Mouse (Mus musculus): Measurements from ENCODE around the gene Oas3.
"Not testable (repeated sequence)": the region's sequence is repeated elsewhere in the genome, so short reads cannot be mapped to it uniquely, and the experiment has no call there.

Oas3 gene

GRCm38 (mm10) chr5:120777478-120777877 lies at the start of gene Oas3:
Gene Oas3, minus strand, starts transcription at chr5:120777661.
- DNase-seq (ENCODE audit: low spot score): no peak

- DNase-seq (ENCODE audit: low spot score): no peak
These were observed 41.5 kb upstream of the Oas3 start for GRCm38 (mm10) chr5:120818999-120819398.

GRCm38 (mm10) chr5:120815949-120816348 lies 38.5 kb upstream of the Oas3 start:
- DNase-seq (ENCODE audit: low spot score): no peak

- DNase-seq (ENCODE audit: low spot score): no peak
These were observed 35.6 kb upstream of the Oas3 start for GRCm38 (mm10) chr5:120813023-120813422.

GRCm38 (mm10) chr5:120811951-120812819 lies 34.7 kb upstream of the Oas3 start, which contains the start of gene Oas1c:
Gene Oas1c, minus strand, starts transcription at chr5:120812514.
- DNase-seq (ENCODE audit: low spot score): peak; percentile 79

GRCm38 (mm10) chr5:120809171-120809570 lies 31.7 kb upstream of the Oas3 start:
- no peak for DNase-seq (ENCODE audit: low spot score)

- peak; percentile 26 for DNase-seq (ENCODE audit: low spot score)
These were observed 29.0 kb upstream of the Oas3 start for GRCm38 (mm10) chr5:120806458-120806857.

- no peak for DNase-seq (ENCODE audit: low spot score)
These were observed 26.1 kb upstream of the Oas3 start for GRCm38 (mm10) chr5:120803596-120803995.

GRCm38 (mm10) chr5:120798943-120799342 lies 21.5 kb upstream of the Oas3 start:
- not testable (repeated sequence) for DNase-seq (ENCODE audit: low spot score)

- not testable (repeated sequence) for DNase-seq (ENCODE audit: low spot score)
These were observed 20.7 kb upstream of the Oas3 start for GRCm38 (mm10) chr5:120798147-120798546.

GRCm38 (mm10) chr5:120795480-120796034 lies 18.1 kb upstream of the Oas3 start, which contains the start of gene Oas1e:
Gene Oas1e, minus strand, starts transcription at chr5:120795530.
- DNase-seq (ENCODE audit: low spot score): not testable (repeated sequence)

GRCm38 (mm10) chr5:120793043-120793442 lies 15.6 kb upstream of the Oas3 start:
- DNase-seq (ENCODE audit: low spot score): peak; percentile 14

- no peak for DNase-seq (ENCODE audit: low spot score)
These were observed 9.6 kb upstream of the Oas3 start for GRCm38 (mm10) chr5:120787042-120787441.

- DNase-seq (ENCODE audit: low spot score): no peak
These were observed 5.0 kb upstream of the Oas3 start for GRCm38 (mm10) chr5:120782446-120782845.

GRCm38 (mm10) chr5:120781646-120782045 lies 4.2 kb upstream of the Oas3 start:
- DNase-seq (ENCODE audit: low spot score): no peak

GRCm38 (mm10) chr5:120779922-120780321 lies 2.5 kb upstream of the Oas3 start:
- DNase-seq (ENCODE audit: low spot score): no peak

GRCm38 (mm10) chr5:120778941-120779340 lies 1.5 kb upstream of the Oas3 start:
- DNase-seq (ENCODE audit: low spot score): no peak

- DNase-seq (ENCODE audit: low spot score): no peak
These were observed 660 bp downstream of the Oas3 start for GRCm38 (mm10) chr5:120776801-120777200.

- no peak for DNase-seq (ENCODE audit: low spot score)
These were observed 2.0 kb downstream of the Oas3 start for GRCm38 (mm10) chr5:120775287-120775985.

GRCm38 (mm10) chr5:120769396-120769795 lies 8.1 kb downstream of the Oas3 start:
- DNase-seq (ENCODE audit: low spot score): no peak

GRCm38 (mm10) chr5:120765010-120765409 lies 12.5 kb downstream of the Oas3 start:
- DNase-seq (ENCODE audit: low spot score): no peak

GRCm38 (mm10) chr5:120761901-120762300 lies 15.6 kb downstream of the Oas3 start:
- DNase-seq (ENCODE audit: low spot score): no peak

GRCm38 (mm10) chr5:120754215-120754614 lies 23.2 kb downstream of the Oas3 start:
- DNase-seq (ENCODE audit: low spot score): no peak

All from ovary, postnatal 36 days (tissue).